Mouse (Mus musculus) midbrain, embryonic 15.5 days (tissue): ENCODE results near the gene Gna13. TPM values are rescaled to one million over a fixed set of nuclear protein-coding genes. Genes with fewer than 3 reads are reported as not detected.

ENCODE experiments used
- ATAC-seq: fragments of 200-750 bp; cut with Nextera tagmentation; replicated peaks from 2 replicates; pipeline ENCODE4 v1.8.0; 2017; ENCODE audit warnings: moderate TSS enrichment
- H3K27ac ChIP-seq: fragments of 300-500 bp; sonication (generic); 2 replicates; pipeline ENCODE4 v1.5.1; 2015; ENCODE audit warnings: mild to moderate bottlenecking, inconsistent platforms
- H3K27me3 ChIP-seq: fragments of 300-500 bp; sonication (generic); replicated peaks from 2 replicates; pipeline ENCODE4 v1.6.1; 2015; ENCODE audit warnings: inconsistent platforms
- H3K36me3 ChIP-seq: fragments of 300-500 bp; sonication (generic); replicated peaks from 2 replicates; pipeline ENCODE4 v1.6.1; 2015; ENCODE audit warnings: inconsistent platforms
- H3K4me1 ChIP-seq: fragments of 300-500 bp; sonication (generic); 2 replicates; pipeline ENCODE4 v1.6.1; 2015; ENCODE audit warnings: inconsistent platforms
- H3K4me2 ChIP-seq: fragments of 300-500 bp; sonication (generic); 2 replicates; pipeline ENCODE4 v1.6.1; 2015; ENCODE audit warnings: inconsistent platforms, mild to moderate bottlenecking, moderate library complexity
- H3K4me3 ChIP-seq: fragments of 300-500 bp; sonication (generic); 2 replicates; pipeline ENCODE4 v1.5.1; 2015; ENCODE audit warnings: mild to moderate bottlenecking, inconsistent platforms
- H3K9ac ChIP-seq: fragments of 300-500 bp; sonication (generic); 2 replicates; pipeline ENCODE4 v1.6.1; 2015; ENCODE audit warnings: mild to moderate bottlenecking, inconsistent platforms
- H3K9me3 ChIP-seq: fragments of 300-500 bp; sonication (generic); 2 replicates; pipeline ENCODE4 v1.6.1; 2016; ENCODE audit warnings: inconsistent platforms
- WGBS: fragments of 180-500 bp; shearing (Covaris S2); methylation state at CpG from one replicate; pipeline ENCODE4 v1.1.7; 2015; ENCODE audit warnings: mixed read lengths; 5-methylcytosine and 5-hydroxymethylcytosine counted together
- polyA plus RNA-seq: library from polyadenylated mRNA; unstranded; fragments of >200 nt; fragmentation: Nextera tagmentation; extraction: Ambion mirVana; gene quantifications from 2 replicates; pipeline ENCODE4 v1.2.1, GENCODE M21; 2015

Gna13 gene
- polyA plus RNA-seq, 1 experiment from 2014 or later = 17.4 TPM

DNA sequence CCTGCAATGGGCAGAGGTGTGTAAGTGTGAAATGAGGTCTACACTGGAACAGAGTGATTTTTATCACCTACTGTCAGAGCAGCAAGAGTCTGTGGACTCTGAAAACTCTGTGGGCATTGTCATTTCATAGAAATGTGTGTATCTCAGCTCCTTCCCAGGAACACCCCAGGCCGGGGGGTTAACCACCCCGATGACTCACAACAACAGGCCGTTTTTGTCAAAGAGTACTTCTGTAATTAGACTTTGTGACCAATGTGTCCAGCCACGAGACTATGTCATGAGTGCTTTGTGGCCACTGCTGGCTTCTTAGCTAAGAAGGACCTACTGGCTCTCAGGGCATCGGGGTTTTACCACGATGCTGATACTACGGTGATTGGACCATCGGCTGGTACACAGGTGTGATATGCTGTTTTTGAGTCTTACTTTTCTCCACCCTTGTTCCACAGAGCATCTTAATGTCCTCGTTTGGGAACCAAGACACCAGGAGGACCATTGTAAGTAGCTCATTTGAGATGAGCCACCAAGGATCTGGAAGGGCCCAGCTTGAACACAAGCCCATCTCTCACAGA lies 54.9 kb downstream of the Gna13 start:
- Histone ChIP-seq H3K36me3 (no peaks in the 10 kb centered on the region), H3K9ac (no peak overlapping the region), H3K4me1 (no peaks in the 10 kb centered on the region), H3K27me3 (no peaks in the 10 kb centered on the region), H3K4me2 (no peak overlapping the region), H3K4me3 (no peak overlapping the region), H3K9me3 (no peaks in the 10 kb centered on the region), H3K27ac (no peak overlapping the region)
- WGBS = 88% methylated on average over 9 of the region's 9 CpGs
- no peak for ATAC-seq

DNA sequence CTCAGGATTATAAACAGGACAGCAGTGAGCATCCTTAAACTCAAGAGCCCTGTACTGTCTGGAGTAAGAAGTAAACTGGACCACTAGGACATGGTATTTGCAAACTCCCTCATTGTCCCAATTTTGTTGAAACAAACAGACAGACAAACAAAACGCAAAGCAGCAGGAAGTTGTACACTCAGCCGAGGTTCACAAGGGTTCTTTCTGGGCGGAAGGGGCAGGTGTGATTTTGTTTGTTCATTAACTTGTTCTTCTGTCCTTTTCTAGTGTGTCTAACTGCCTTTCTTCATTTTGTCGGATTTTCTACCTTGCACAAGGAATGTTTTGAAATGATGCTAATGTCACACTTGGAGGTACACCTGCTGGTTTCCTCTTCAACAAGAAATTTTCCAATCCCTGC lies 56.8 kb downstream of the Gna13 start:
- 55% methylated on average over 4 of the region's 4 CpGs for WGBS
- Histone ChIP-seq H3K4me1 (no peaks in the 10 kb centered on the region), H3K36me3 (no peaks in the 10 kb centered on the region), H3K27me3 (no peaks in the 10 kb centered on the region), H3K9ac (no peak overlapping the region), H3K9me3 (no peaks in the 10 kb centered on the region), H3K27ac (no peak overlapping the region), H3K4me3 (no peak overlapping the region), H3K4me2 (no peak overlapping the region)
- no peak for ATAC-seq

DNA sequence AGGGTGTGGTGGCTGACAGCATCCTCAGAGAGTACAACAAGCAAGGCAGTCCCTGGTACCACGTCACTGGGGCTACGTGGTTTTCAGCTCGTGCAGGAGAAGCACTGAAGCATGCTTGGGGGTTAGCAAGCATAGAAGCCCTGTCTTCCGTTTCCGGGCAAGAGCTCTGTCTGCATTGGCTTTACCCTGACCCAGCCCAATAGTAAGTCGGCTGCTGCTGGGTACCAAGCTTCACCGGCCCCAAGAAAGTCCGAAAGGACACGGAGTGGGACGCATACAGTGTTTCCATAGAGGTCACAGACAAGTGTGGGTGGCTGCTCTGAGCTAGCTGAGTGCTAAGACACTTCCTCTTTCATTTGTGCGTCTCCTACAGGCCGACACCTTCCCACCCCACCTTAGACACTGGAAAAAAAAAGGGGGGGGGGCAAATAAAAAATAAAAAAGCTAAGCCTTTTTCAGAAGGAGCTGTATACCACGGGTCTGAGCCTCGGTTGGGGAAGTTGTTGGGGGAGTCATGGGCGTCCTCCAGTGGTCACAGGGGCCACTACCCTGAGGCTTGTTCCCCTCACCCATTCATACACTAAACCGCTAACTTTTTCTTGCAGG lies 57.4 kb downstream of the Gna13 start:
- WGBS = 38% methylated on average over 16 of the region's 16 CpGs
- no peaks in the 10 kb centered on the region for H3K9me3 ChIP-seq
- no peak overlapping the region for H3K4me2 ChIP-seq
- H3K27ac ChIP-seq = no peak overlapping the region
- no peak overlapping the region for H3K4me3 ChIP-seq
- H3K36me3 ChIP-seq = no peaks in the 10 kb centered on the region
- H3K9ac ChIP-seq = no peak overlapping the region
- H3K27me3 ChIP-seq = no peaks in the 10 kb centered on the region
- no peak for ATAC-seq
- no peaks in the 10 kb centered on the region for H3K4me1 ChIP-seq

DNA sequence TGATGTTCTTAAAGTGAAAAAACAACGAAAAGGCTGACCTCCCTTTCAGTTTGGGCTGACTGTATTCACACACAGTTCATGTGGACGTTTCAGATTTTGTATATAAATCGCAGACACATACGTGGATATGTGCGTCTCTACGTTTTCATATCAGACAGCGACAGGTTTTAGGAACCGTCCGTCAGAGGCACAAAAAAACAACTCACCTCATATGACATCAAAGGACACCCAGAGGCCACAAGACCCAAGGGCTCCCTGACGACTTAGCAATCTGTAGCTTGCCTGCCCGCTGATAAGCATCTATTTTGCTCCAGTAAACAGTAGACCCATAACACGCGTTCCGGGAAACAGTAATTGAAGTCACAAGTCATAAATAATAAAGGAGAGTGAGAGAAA lies 57.9 kb downstream of the Gna13 start:
- Histone ChIP-seq H3K27me3 (no peaks in the 10 kb centered on the region), H3K27ac (no peak overlapping the region), H3K4me1 (no peaks in the 10 kb centered on the region), H3K9me3 (no peaks in the 10 kb centered on the region), H3K36me3 (no peaks in the 10 kb centered on the region), H3K9ac (no peak overlapping the region), H3K4me3 (no peak overlapping the region), H3K4me2 (no peak overlapping the region)
- WGBS = 84% methylated on average over 14 of the region's 14 CpGs
- ATAC-seq = no peak

DNA sequence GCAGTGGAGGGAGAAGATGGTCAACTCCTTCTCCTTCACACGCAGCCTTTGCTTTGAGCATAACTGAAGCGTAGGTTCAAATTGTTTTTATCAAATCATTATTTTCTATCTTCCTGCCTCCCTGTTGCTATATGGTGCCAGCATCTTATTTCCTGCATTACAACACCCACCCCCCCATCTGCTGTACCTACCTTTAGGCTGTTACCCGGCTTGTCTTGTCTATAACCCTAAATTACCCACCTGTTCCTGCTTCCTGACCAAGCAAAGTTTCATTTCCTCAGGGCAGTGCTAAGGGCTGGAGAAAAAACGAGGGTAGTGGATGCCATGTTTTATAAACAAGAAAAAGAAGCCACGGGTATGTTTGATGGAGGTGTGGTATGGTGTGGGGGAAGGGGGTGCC lies 58.6 kb downstream of the Gna13 start:
- Histone ChIP-seq H3K4me3 (no peak overlapping the region), H3K36me3 (no peaks in the 10 kb centered on the region), H3K4me2 (no peak overlapping the region), H3K9ac (no peak overlapping the region), H3K27ac (no peak overlapping the region), H3K9me3 (no peaks in the 10 kb centered on the region), H3K4me1 (no peaks in the 10 kb centered on the region), H3K27me3 (no peaks in the 10 kb centered on the region)
- 80% methylated on average over 5 of the region's 5 CpGs for WGBS
- no peak for ATAC-seq

DNA sequence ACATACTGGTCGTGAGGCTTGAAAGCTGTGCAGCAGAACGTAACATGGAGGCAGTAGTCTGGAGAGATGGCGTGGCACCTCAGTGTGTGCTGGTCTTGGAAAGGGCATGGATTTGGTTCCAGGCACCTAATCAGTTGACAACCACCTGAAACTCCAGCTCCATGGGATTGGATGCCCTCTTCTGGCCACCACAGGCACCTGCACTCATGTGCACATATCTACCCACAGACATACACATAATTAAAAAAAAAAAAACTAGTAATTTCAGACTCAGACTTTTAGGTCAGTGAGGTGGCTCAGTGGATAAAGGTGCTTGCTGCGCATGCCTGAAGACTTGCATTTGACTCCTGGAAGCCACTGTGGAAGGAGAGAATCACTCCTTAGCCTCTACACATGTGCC lies 59.6 kb downstream of the Gna13 start:
- Histone ChIP-seq H3K9me3 (no peaks in the 10 kb centered on the region), H3K27me3 (no peaks in the 10 kb centered on the region), H3K4me2 (no peak overlapping the region), H3K4me1 (peaks cover 8% of the 10 kb centered on the region), H3K36me3 (no peaks in the 10 kb centered on the region), H3K9ac (no peak overlapping the region), H3K4me3 (no peak overlapping the region), H3K27ac (no peak overlapping the region)
- 97% methylated on average over 4 of the region's 4 CpGs for WGBS
- no peak for ATAC-seq

DNA sequence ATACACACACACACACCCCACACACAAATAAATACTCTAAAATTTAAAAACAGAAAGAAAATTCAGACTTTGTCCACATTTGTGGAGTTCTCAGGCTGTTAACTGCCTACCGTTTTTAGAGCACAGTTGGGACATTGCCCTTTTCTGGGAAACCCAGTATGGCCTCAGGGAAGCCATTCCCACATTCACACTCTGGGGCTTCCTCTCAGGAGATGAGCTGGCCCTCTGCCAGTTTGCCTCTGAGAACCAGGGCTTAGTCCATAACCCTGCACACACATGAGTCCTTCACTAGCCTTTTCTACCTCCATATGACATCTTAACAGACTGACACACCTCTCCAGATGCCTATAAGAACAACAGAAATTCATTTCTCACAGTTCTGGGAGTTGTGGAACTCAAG lies 60.7 kb downstream of the Gna13 start:
- 74% methylated on average over 1 of the region's 1 CpGs for WGBS
- H3K4me1 ChIP-seq = peaks cover 9% of the 10 kb centered on the region
- H3K27ac ChIP-seq = no peak overlapping the region
- H3K4me2 ChIP-seq = no peak overlapping the region
- H3K36me3 ChIP-seq = no peaks in the 10 kb centered on the region
- no peaks in the 10 kb centered on the region for H3K27me3 ChIP-seq
- H3K9me3 ChIP-seq = no peaks in the 10 kb centered on the region
- H3K9ac ChIP-seq = no peak overlapping the region
- no peak overlapping the region for H3K4me3 ChIP-seq
- no peak for ATAC-seq

DNA sequence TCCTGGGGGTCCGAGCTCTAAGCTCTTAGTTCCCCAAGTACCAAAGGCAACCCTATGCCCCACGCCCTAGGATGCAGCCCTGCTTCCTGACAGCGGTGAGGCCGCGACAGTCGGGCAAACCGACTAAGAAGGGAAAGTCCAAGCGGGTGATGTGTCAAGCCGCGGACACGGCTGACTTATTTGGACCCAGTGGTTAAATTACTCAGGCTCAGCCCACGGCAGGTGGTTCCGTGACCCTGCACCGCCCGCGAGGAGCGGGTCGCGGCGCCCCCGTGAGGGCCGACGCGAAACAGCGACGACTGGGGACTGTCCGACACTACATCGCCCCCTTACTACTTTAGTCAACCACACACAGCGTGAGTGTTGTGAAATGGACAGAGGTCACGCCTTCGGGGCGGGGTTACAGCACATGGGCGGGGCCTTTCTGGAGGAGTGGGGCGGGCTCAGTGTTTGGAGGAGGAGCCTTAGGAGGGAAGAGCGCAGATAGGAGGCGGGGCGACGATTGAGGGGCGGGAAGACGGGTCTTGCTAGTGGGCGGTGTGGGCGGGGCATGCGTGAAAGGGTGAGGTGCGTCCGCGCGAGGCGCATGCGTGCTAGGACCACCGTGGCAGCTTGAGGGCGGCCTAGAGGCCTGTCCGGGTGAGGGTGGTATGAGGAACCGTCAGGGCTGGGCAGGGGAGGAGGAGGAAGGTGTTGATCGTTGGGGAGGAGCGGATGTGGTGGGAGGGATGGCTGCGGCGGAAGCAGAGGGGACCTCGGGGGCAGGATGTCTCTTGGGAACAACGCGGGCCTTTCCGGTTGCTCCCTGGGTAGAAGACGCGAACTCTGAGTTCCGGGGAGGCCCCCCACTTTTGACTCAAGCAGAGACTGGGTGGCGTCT lies 63.0 kb downstream of the Gna13 start, which contains the start of gene Amz2:
Amz2 (plus strand) TSS at position 555 of the 880 bp plus-strand sequence.
- WGBS = under 1% methylated on average over 65 of the region's 65 CpGs

DNA sequence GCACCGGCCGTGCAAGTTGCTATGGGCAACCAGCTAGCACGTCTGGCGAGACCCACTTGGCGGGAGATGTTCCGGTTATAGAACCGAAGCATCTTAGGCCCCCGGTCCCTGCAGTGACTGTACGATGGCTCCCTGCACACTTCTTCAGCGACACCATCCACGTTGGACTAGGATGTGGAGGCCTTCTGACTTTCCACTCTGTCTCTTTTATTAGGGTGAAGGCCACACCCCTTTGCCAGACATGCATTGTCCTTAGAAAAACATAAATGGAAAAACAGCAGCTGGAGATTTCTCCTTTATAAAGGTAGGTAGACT lies 63.6 kb downstream of the Gna13 start:
- Histone ChIP-seq H3K4me2 (peak overlapping the region; percentile 52), H3K9ac (peak overlapping the region; percentile 49), H3K27me3 (no peaks in the 10 kb centered on the region), H3K4me1 (peaks cover 9% of the 10 kb centered on the region), H3K27ac (peak overlapping the region; percentile 75), H3K36me3 (no peaks in the 10 kb centered on the region), H3K9me3 (no peaks in the 10 kb centered on the region), H3K4me3 (peak overlapping the region; percentile 48)
- WGBS = 0% methylated on average over 11 of the region's 11 CpGs
- ATAC-seq = no peak

More for the DNA sequence above, 63.0 kb downstream of the Gna13 start, which contains the start of gene Amz2:
- peak; percentile 96 for ATAC-seq
- Histone ChIP-seq H3K9me3 (no peaks in the 10 kb centered on the region), H3K4me3 (peak within 1 kb of the TSS; percentile 48), H3K4me1 (peaks cover 9% of the 10 kb centered on the region), H3K27ac (peak within 1 kb of the TSS; percentile 75), H3K4me2 (peak within 1 kb of the TSS; percentile 52), H3K9ac (peak within 1 kb of the TSS; percentile 49), H3K27me3 (no peaks in the 10 kb centered on the region), H3K36me3 (no peaks in the 10 kb centered on the region)

DNA sequence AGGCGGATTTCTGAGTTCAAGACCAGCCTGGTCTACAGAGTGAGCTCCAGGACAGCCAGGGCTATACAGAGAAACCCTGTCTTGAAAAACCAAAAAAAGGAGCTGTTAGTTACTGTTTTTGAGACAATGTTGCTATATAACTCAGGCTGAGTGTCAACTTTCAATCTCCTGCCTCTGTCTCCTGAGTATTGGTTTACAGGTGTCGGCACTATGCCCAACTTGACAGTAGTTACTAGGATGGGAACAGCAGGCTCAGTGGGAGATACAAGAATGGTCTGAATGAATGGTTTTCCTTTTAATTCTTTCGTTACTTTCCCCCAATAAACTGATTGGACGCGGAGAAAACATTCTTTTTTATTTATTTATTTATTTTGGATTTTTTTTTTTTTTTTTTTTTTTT lies 64.7 kb downstream of the Gna13 start:
- Histone ChIP-seq H3K9me3 (no peaks in the 10 kb centered on the region), H3K4me2 (peak overlapping the region; percentile 52), H3K27ac (no peak overlapping the region), H3K4me3 (no peak overlapping the region), H3K36me3 (no peaks in the 10 kb centered on the region), H3K9ac (no peak overlapping the region), H3K27me3 (no peaks in the 10 kb centered on the region), H3K4me1 (peaks cover 14% of the 10 kb centered on the region)
- WGBS = 97% methylated on average over 5 of the region's 5 CpGs
- ATAC-seq = no peak

DNA sequence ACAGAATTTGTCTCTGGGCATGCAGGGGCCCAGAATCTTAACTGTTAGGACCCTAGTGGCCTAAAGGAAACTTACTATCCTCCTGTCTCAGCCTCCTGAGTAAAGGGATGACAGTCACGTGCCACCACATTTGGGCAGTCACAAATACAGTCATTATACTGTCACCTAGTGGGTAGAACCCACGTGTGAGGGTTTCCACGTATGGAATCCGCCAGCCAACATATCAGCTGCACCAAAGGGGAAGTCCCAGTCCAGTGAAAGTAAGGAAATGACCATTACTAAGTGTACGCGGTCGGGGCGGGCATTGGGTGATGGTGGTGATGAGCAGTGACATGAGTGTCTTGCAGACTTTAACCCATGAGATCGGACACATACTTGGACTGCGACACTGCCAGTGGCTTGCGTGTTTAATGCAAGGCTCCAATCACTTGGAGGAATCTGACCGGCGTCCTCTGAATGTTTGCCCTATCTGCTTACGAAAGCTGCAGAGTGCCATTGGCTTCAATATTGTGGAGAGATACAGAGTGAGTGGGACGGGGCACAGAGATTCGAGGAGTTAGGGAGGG lies 71.7 kb downstream of the Gna13 start:
- H3K27ac ChIP-seq = no peak overlapping the region
- H3K36me3 ChIP-seq = peaks cover 22% of the 10 kb centered on the region; the same call in 1 of the 2 replicates
- no peak for ATAC-seq
- no peak overlapping the region for H3K4me3 ChIP-seq
- no peak overlapping the region for H3K4me2 ChIP-seq
- 94% methylated on average over 16 of the region's 16 CpGs for WGBS
- H3K9ac ChIP-seq = no peak overlapping the region
- H3K4me1 ChIP-seq = peaks cover 5% of the 10 kb centered on the region; the same call in 1 of the 2 replicates
- H3K9me3 ChIP-seq = no peaks in the 10 kb centered on the region
- no peaks in the 10 kb centered on the region for H3K27me3 ChIP-seq

DNA sequence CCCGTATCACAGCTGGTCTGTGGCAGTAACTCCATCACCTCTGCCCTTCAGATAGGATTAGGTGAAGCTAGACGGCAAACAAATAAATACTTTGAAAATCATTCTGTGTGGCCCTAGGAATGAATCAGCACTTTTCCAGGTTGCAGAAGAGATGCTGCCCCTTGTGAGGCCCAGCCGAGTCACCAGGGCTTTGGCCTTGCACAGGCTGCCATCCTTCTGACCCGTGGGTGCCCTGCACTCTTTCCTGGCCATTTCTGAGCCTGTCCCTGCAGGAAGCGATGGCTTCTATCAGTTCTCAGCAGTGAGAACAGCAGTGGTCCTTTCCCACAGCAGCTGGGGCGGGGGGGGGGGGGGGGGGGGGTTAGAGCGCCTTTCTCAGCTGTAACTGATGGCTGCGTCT lies 74.3 kb downstream of the Gna13 start:
- Histone ChIP-seq H3K27me3 (no peaks in the 10 kb centered on the region), H3K27ac (no peak overlapping the region), H3K9me3 (no peaks in the 10 kb centered on the region), H3K4me1 (peaks cover 12% of the 10 kb centered on the region), H3K4me2 (no peak overlapping the region), H3K4me3 (no peak overlapping the region), H3K36me3 (peaks cover 22% of the 10 kb centered on the region; the same call in 1 of the 2 replicates), H3K9ac (no peak overlapping the region)
- WGBS = 76% methylated on average over 8 of the region's 8 CpGs
- no peak for ATAC-seq
